In the genomic region with DNA sequence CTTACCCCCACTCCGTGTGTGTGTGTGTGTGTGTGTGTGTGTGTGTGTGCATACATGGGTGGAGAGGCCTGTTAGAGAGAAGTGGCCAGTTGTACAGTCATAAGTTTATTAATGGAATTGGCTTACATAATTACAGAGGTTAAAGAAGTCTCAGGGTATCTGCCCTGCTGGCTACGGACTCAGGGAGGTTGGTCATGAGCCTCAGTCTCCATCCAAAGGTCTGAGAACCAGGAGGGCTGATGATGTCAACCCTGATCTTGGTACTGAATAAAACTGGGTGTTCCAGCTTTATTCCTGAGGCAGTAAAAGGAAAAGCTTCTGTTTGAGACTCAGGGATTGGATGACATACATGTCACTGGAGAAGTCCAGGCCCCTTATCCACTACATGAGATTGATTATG, we compare ENCODE assay signal across 18 mouse cellular contexts. TPM values are rescaled to one million over a fixed set of nuclear protein-coding genes. Genes with fewer than 3 reads are reported as not detected.
DNase-seq lines count a peak whose midpoint lies in the region; ATAC-seq and TF ChIP-seq lines count a peak whose summit lies in the region.
"Had no signal": no experiment of that assay in that cellular context is flagged by ENCODE, and none has a peak within 500 bp of the region (broad histone marks: within the 10 kb centered on the region; RNA-seq: fewer than 3 reads in every experiment).

No protein-coding gene starts in this region.

- H3K4me2 ChIP-seq in forebrain, embryonic 12.5 days: no peak overlapping the region
- H3K4me2 ChIP-seq in forebrain, embryonic 15.5 days (replicated peaks): no peak overlapping the region
- H3K4me2 ChIP-seq in kidney, embryonic 14.5 days (replicated peaks; ENCODE audit: low read depth, low read length): no peak overlapping the region
- H3K4me2 ChIP-seq: heart, embryonic 13.5 days had no signal

- no peaks in the 10 kb centered on the region for H3K27me3 ChIP-seq in forebrain, embryonic 12.5 days
- no peaks in the 10 kb centered on the region for H3K27me3 ChIP-seq in forebrain, embryonic 15.5 days
- H3K27me3 ChIP-seq in kidney, adult 2 months (replicated peaks; ENCODE audit: control insufficient read depth, insufficient read depth, low read length): no peaks in the 10 kb centered on the region
- no peaks in the 10 kb centered on the region for H3K27me3 ChIP-seq in kidney, embryonic 14.5 days (ENCODE audit: control insufficient read depth, insufficient read depth, low read length)
- H3K27me3 ChIP-seq: CH12.LX; heart, embryonic 13.5 days had no signal

- TF ChIP-seq CTCF in kidney, adult 2 months (conservative IDR thresholded peaks at IDR 0.05; ENCODE audit: insufficient read depth, insufficient read length, low read depth, low read length): no peak

- no peaks in the 10 kb centered on the region for H3K9me3 ChIP-seq in forebrain, embryonic 12.5 days
- no peaks in the 10 kb centered on the region for H3K9me3 ChIP-seq in forebrain, embryonic 15.5 days
- H3K9me3 ChIP-seq in kidney, embryonic 14.5 days (ENCODE audit: control insufficient read depth, low read length): no peaks in the 10 kb centered on the region
- H3K9me3 ChIP-seq: embryonic facial prominence, embryonic 10.5 days; heart, embryonic 13.5 days had no signal

- 81% methylated on average over 2 of the region's 2 CpGs for WGBS in forebrain, embryonic 12.5 days
- WGBS in forebrain, embryonic 15.5 days: 64% methylated on average over 2 of the region's 2 CpGs
- WGBS in kidney, adult 2 months: 62% methylated on average over 2 of the region's 2 CpGs
- 89% methylated on average over 2 of the region's 2 CpGs for WGBS in kidney, embryonic 14.5 days

- peak overlapping the region; percentile 81 for H3K27ac ChIP-seq in forebrain, embryonic 12.5 days
- H3K27ac ChIP-seq in forebrain, embryonic 15.5 days (replicated peaks): no peak overlapping the region
- H3K27ac ChIP-seq in kidney, adult 2 months (ENCODE audit: insufficient read depth, low read depth, low read length): peak overlapping the region; percentile 45
- no peak overlapping the region for H3K27ac ChIP-seq in kidney, embryonic 14.5 days (ENCODE audit: low read depth, low read length)
- H3K27ac ChIP-seq: embryonic facial prominence, embryonic 10.5 days; heart, embryonic 13.5 days had no signal

- H3K4me1 ChIP-seq in forebrain, embryonic 12.5 days: peaks cover 43% of the 10 kb centered on the region
- peaks cover 45% of the 10 kb centered on the region for H3K4me1 ChIP-seq in forebrain, embryonic 15.5 days
- peaks cover 11% of the 10 kb centered on the region; the same call in 1 of the 2 replicates for H3K4me1 ChIP-seq in kidney, adult 2 months (ENCODE audit: control insufficient read depth, insufficient read depth, low read length)
- H3K4me1 ChIP-seq in kidney, embryonic 14.5 days (ENCODE audit: control insufficient read depth, insufficient read depth, low read length): 0 out of 2 replicates have a peak, but pooled peaks cover 13% of the 10 kb centered on the region

- H3K36me3 ChIP-seq in forebrain, embryonic 12.5 days (replicated peaks): no peaks in the 10 kb centered on the region
- no peaks in the 10 kb centered on the region for H3K36me3 ChIP-seq in forebrain, embryonic 15.5 days
- H3K36me3 ChIP-seq in kidney, adult 2 months (ENCODE audit: control insufficient read depth, insufficient read depth, low read length): no peaks in the 10 kb centered on the region
- H3K36me3 ChIP-seq in kidney, embryonic 14.5 days (ENCODE audit: control insufficient read depth, insufficient read depth, low read length): no peaks in the 10 kb centered on the region
- H3K36me3 ChIP-seq: embryonic facial prominence, embryonic 10.5 days; heart, embryonic 13.5 days had no signal

- ATAC-seq in forebrain, embryonic 12.5 days (ENCODE audit: low FRiP score): no peak
- ATAC-seq in forebrain, embryonic 15.5 days (replicated peaks): no peak
- ATAC-seq in kidney, embryonic 14.5 days (ENCODE audit: low FRiP score, low TSS enrichment): no peak
- ATAC-seq: inflammation-experienced regulatory T-cells, adult 6 months had no signal

- no peak overlapping the region for H3K9ac ChIP-seq in forebrain, embryonic 12.5 days
- no peak overlapping the region for H3K9ac ChIP-seq in forebrain, embryonic 15.5 days (replicated peaks)
- no peak overlapping the region for H3K9ac ChIP-seq in kidney, embryonic 14.5 days (ENCODE audit: low read depth, low read length)
- H3K9ac ChIP-seq: heart, embryonic 13.5 days had no signal

- TF ChIP-seq POLR2A in kidney, adult 2 months (IDR thresholded peaks at IDR 0.05; ENCODE audit: low read depth, low read length): no peak

- H3K4me3 ChIP-seq in forebrain, embryonic 12.5 days (replicated peaks): no peak overlapping the region
- no peak overlapping the region for H3K4me3 ChIP-seq in forebrain, embryonic 15.5 days
- no peak overlapping the region for H3K4me3 ChIP-seq in kidney, adult 2 months (ENCODE audit: insufficient read depth, low read depth, low read length)
- no peak overlapping the region for H3K4me3 ChIP-seq in kidney, embryonic 14.5 days (ENCODE audit: low read length)
- H3K4me3 ChIP-seq: embryonic facial prominence, embryonic 10.5 days; heart, embryonic 13.5 days had no signal

- DNase-seq in kidney, adult 2 months: peak; percentile 73
- peak; percentile 50 to 52 for DNase-seq in kidney, postnatal 36 days
- DNase-seq in kidney, postnatal 14 days: no peak
- DNase-seq: adrenal gland, adult 2 months; adrenal gland, postnatal 25 days; cerebellum, adult 18-20 months; cerebellum, adult 9-11 months; cerebellum, postnatal 36 days; gastrocnemius, postnatal 36 days; heart, adult 11 months; heart, postnatal 36 days had no signal

RNA-seq across cellular contexts. Expression of a gene that starts 39.1 kb away (rescaled TPM):
- 3.4 and 5.0 TPM in 2 replicates for polyA plus RNA-seq in forebrain, embryonic 12.5 days (2016; fragmentation: Nextera tagmentation; extraction: Ambion mirVana)
- 2.0 and 2.5 TPM in 2 replicates for polyA plus RNA-seq in forebrain, embryonic 15.5 days (2015; fragmentation: Nextera tagmentation; extraction: Ambion mirVana)
- 5.9 and 6.1 TPM in 2 replicates for polyA plus RNA-seq in kidney, adult 2 months (2012; rRNA removed)
- 3.7 and 4.6 TPM in 2 replicates for polyA plus RNA-seq in kidney, embryonic 14.5 days (2014; fragmentation: Nextera tagmentation; extraction: Ambion mirVana)

Comparison
In these comparisons a context has a peak if more than half of its experiments do, and no peak if none do; other contexts are left out.
1. H3K27ac ChIP-seq: peak in forebrain, embryonic 12.5 days (single experiment) and kidney, adult 2 months (single experiment); none in forebrain, embryonic 15.5 days (single experiment) and kidney, embryonic 14.5 days (single experiment).